Mouse (Mus musculus) CD4-positive, CD25-positive, alpha-beta regulatory T cell (primary cell): ENCODE measurements around the gene Stxbp5. TPM values are rescaled to one million over a fixed set of nuclear protein-coding genes. Genes with fewer than 3 reads are reported as not detected.

Source experiments
- polyA plus RNA-seq: library from polyadenylated mRNA; unstranded; fragments of 100-300 nt; shearing (Covaris generic); gene quantifications from one replicate; pipeline ENCODE4 v1.2.1, GENCODE M21; 2017

Stxbp5 gene
- 28.6 TPM for polyA plus RNA-seq

GRCm38 (mm10) chr10:9901071-9901696 is at the start of gene Stxbp5:
Gene Stxbp5, minus strand, starts transcription at chr10:9901079.

Other genes starting within 250 kb of the Stxbp5 start
- 0.06 TPM for gene Samd5, start 225.9 kb downstream of the Stxbp5 start, polyA plus RNA-seq